Mouse (Mus musculus): Measurements from ENCODE around the gene Dnm3.

DNA sequence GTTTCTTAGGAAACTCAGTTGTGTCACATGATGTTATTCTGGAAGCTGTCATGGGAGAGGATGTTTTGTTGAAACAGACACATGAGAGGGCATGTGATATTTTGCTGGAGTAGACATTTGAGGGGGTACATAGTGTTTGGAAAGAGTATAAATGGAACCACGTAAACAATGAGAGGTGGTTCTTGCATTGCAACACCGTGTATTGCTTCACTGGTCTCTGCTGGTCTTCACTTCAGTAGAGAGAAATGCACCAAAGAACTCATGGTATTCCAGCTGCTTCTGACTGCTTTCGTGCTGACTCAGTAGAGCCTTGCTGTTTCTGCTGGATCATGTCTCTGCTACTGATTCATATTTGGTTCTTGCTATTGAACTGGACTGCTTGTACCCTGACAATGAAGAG, 328.1 kb downstream of the Dnm3 start:
- TF ChIP-seq CTCF (IDR thresholded peaks at IDR 0.05; ENCODE audit: control insufficient read depth, insufficient read depth, low read length), result no peak
- TF ChIP-seq POLR2A (IDR thresholded peaks at IDR 0.05; ENCODE audit: borderline replicate concordance, control insufficient read depth, low read depth, low read length), result no peak
